Mouse (Mus musculus) kidney, postnatal 10 days (tissue): ENCODE data around the gene Jam3.

Experiments
- DNase-seq: peaks from one replicate; pipeline ENCODE4 v3.0.0; 2021; ENCODE audit warnings: mixed read lengths

Gene Jam3

DNA sequence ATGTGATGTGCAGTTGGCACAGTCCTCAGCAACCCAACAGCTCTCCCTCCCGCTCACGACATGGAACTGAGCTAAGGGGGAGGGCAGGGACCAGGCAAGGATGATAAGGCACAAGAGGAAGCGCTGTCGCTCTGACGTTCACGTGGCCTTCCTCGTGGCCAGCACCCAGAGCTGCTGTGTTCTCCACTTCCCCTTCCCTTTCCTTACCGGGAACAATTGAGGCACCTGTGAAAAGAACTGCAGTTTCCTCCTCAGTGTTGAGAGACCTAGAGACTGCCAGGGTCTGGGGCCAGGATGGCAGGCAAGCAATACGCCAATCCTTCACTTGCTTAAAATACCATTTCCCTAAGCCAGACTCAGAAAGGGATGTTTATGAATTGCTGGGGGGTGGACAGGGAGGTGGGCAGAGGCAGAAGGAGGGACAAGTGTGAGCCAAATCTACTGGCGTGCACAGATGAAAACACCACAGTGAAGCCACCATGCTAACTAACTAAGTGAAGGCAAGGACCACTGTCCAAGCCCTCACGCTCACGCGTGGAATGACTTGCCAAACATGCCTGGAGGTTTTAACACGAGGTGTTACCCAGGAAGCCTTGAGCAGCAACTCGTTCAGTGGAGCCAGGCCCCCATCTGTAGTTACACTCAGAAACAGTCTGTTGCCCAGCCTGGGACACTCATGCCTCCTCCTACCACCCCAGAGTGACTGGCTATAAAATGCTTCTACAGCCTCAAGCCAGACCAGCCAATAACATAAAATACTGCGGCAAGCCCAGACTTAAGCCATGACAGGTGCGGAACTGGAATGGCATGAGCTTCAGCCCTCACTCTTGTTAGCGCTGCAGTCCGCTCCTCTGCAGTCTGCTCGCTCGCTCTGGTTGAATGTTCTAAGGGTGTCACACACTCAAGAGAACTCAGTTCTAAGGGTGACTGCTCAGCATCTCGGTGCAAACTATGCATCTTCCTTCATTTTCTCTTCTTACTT lies 45.4 kb downstream of the Jam3 start:
- DNase-seq, result peak; percentile 79

GRCm38 (mm10) chr9:27108451-27108850 lies 46.8 kb downstream of the Jam3 start:
- no peak for DNase-seq

- peak; percentile 67 for DNase-seq
These were observed 49.1 kb downstream of the Jam3 start for GRCm38 (mm10) chr9:27106081-27106480.

GRCm38 (mm10) chr9:27101466-27101865 lies 53.8 kb downstream of the Jam3 start:
- DNase-seq, result no peak

- DNase-seq, result no peak
These were observed 55.7 kb downstream of the Jam3 start for GRCm38 (mm10) chr9:27099474-27099873.

DNA sequence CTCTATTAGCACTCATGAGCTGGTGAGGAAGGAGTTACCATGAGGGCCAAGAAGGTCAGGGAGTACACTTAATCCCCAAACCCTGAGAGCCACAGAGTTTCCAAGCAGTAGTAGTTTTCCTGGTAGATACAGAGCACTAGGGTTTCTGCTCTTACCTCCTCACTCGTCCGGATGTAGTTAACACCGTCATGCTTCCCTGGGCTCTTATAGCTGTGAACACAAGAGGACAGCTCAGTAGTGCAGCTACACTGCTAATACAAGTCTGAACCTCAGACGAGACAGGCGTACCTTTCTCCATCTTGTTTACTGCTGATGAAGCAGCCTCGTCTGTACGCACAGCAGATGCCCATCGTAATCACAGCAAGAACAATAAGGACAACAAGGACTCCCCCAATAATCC lies 56.7 kb downstream of the Jam3 start:
- no peak for DNase-seq

GRCm38 (mm10) chr9:27098092-27098491 lies 57.1 kb downstream of the Jam3 start:
- DNase-seq, result peak; percentile 33

DNA sequence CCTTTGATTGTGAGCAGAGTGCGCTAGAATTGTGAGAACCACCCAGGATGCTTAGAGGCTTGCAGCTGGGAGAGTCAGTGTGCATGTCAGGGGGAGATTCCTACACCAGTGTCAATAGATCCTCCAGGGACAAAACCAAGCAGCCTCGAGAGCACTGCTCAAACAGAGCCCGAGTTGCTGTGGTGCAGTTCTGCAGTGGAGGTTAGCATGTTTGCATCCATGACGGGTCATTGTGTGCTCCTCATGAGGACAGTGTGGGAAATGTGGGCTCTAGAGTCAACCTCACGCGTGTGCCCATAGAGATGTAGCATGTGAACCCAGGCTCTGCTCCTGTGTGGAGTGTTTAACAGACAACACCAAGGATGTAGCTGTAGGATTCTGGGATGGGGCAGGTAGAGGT lies 62.3 kb downstream of the Jam3 start:
- DNase-seq, result no peak

DNA sequence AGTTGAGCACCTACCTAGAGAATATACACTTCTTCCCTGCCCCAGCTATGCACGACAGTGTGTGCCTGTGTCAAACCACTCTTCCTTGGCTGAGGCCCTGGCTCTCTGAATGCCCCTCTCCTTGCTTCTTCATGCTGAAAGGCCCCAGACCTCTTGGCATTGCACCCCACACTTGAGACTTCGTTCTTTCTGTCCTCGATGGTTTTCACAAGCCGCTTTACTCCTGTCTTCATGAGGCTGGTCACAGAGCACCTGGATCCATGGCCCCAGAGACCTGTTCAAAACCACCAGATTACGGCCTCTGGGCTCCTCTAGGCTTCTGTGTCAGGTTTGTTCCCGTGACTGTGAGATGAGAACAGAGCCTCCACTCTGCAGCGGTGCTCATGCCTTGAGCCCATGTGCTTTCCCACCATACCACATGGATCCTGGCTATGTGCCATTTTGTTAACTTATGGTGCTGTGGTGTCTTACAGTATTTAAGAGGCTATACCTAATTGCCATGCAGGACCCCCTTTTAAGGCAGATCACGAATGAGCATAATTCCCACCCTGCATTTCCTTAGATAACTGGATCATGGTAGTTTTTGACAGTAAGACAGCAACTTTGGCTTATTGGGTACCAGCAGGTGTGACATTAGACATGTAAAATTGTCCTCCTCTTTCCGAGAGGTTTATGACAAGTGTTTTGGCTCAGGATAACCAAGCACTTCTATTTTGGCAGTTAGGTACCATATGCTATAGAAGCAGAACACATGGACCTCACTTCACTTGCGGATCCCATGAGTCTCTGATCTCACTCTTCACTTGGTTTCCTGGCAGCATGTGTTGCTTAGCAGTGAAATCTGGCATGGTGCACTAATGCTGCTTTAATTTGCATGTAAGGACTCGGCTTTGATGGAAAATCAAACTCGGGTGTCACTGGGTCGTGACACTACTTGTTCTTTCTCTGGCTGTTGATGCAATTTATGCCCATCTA lies 64.1 kb downstream of the Jam3 start:
- no peak for DNase-seq

- no peak for DNase-seq
These were observed 65.1 kb downstream of the Jam3 start for GRCm38 (mm10) chr9:27090134-27090533.

DNA sequence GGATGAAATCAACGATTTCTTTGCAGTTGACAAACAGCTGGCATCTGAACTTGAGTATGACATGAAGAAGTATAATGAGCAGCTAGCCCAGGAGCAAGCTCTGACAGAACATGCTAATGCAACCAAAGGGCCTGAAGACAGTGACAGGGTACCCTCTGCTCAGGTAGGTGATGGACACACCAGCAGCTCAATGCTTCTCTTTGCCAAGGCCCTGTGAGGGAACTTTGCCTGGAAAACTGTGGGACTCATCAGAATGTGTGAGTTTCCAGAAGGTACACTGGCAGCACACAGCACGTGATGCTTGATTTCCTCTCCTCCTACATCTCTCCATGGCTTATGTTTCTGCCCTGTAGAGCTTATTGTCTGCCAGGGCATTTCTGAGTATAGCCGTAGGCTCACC lies 67.8 kb downstream of the Jam3 start:
- DNase-seq, result no peak

GRCm38 (mm10) chr9:27086256-27086655 lies 69.0 kb downstream of the Jam3 start:
- DNase-seq, result no peak

- DNase-seq, result no peak
These were observed 79.4 kb downstream of the Jam3 start for GRCm38 (mm10) chr9:27075812-27076211.

DNA sequence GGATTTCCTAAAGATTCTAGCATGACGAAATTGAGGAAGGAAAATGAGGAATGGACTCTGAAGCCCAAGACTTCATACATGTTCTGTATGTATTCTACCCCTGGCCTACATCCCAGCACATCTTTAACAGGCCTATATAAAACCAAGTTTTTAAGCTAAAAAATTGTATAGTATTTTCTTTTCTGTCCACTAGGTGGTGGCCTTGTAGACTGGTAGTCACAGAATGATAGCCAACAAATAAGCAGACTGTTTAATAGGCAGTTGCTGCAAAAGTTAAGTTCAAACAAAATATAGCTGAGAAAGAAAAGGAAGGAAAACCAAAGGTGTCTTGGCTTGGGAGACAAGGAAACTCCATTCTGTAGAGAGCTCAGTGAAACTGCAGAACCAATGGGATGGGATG lies 80.5 kb downstream of the Jam3 start:
- no peak for DNase-seq

DNA sequence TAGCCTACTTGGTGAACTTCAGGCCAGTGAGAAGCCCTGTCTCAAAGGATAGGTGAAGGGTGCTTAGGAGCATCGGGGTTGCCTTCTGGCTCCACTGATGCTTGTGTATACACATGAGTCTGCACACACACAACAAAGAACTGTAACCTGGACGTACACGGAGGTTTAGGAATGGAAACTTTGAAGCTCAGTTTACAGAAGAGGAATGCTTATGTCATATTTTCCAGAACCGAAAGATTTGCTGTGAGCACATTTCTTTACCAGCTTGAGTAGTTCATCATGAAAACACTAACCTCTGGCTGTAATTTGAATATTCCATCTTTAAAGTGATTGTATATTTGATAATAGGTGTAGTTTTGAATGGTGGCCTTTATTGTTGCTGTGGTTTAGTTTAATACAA lies 84.3 kb downstream of the Jam3 start:
- no peak for DNase-seq

- no peak for DNase-seq
These were observed 96.9 kb downstream of the Jam3 start for GRCm38 (mm10) chr9:27058341-27058740.

DNA sequence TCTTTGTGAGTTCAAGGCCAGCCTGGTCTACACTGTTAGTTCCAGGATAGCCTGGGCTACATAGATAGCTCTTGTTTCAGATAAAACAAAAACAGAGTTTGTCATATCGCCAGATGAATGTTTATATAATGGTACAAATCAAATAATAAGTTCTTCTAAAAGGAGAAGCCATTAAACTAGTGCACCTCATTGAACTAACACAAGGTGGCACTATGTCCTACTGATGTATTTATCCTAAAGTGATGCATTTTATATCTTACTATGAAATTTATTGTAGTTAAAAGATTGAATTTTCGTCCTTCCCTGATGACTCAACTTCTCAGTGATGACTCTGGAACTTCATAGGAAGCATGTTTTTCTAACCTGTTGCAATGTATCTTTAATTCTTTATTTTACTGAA lies 105.7 kb downstream of the Jam3 start:
- no peak for DNase-seq
